Mouse (Mus musculus) forebrain, postnatal 0 days (tissue): ENCODE measurements around the gene Cpne1. TPM values are rescaled to one million over a fixed set of nuclear protein-coding genes. Genes with fewer than 3 reads are reported as not detected.
A peak's percentile ranks its signal among the peaks of the same experiment; 100 is the strongest.
"Not testable (repeated sequence)": the region's sequence is repeated elsewhere in the genome, so short reads cannot be mapped to it uniquely, and the experiment has no call there.

Experiments used
- ATAC-seq: fragments of 200-750 bp; cut with Nextera tagmentation; 2 replicates; pipeline ENCODE4 v1.8.0; 2017; ENCODE audit warnings: mild to moderate bottlenecking, moderate library complexity
- DNase-seq: peaks from one replicate; pipeline ENCODE4 v3.0.0-alpha.2; 2015
- H3K27ac ChIP-seq: fragments of 300-500 bp; sonication (generic); 2 replicates; pipeline ENCODE4 v1.5.1; 2014; ENCODE audit warnings: low read depth, mild to moderate bottlenecking, antibody characterized with exemption, low read length, moderate library complexity, mixed read lengths
- H3K27me3 ChIP-seq: fragments of 300-500 bp; sonication (generic); 2 replicates; pipeline ENCODE4 v1.6.1; 2014; ENCODE audit warnings: mild to moderate bottlenecking, low read length, mixed read lengths; ENCODE audit not compliant: insufficient read depth
- H3K36me3 ChIP-seq: fragments of 300-500 bp; sonication (generic); 2 replicates; pipeline ENCODE4 v1.6.1; 2014; ENCODE audit warnings: mild to moderate bottlenecking, moderate library complexity; ENCODE audit not compliant: insufficient read depth
- H3K4me1 ChIP-seq: fragments of 300-500 bp; sonication (generic); 2 replicates; pipeline ENCODE4 v1.6.1; 2014; ENCODE audit warnings: antibody characterized with exemption; ENCODE audit not compliant: insufficient read depth
- H3K4me2 ChIP-seq: fragments of 300-500 bp; sonication (generic); 2 replicates; pipeline ENCODE4 v1.6.1; 2014; ENCODE audit warnings: low read depth, mild to moderate bottlenecking, moderate library complexity
- H3K4me3 ChIP-seq: fragments of 300-500 bp; sonication (generic); 2 replicates; pipeline ENCODE4 v1.5.1; 2014; ENCODE audit warnings: low read depth, low read length, mixed read lengths
- H3K9ac ChIP-seq: fragments of 300-500 bp; sonication (generic); 2 replicates; pipeline ENCODE4 v1.6.1; 2014; ENCODE audit warnings: mild to moderate bottlenecking
- H3K9me3 ChIP-seq: fragments of 300-500 bp; sonication (generic); 2 replicates; pipeline ENCODE4 v1.6.1; 2016; ENCODE audit warnings: low read length
- CTCF ChIP-seq: sonication (generic); IDR thresholded peaks from 2 replicates; pipeline ENCODE4 v1.5.1; 2016; ENCODE audit warnings: antibody characterized with exemption, control low read depth, low read depth
- WGBS: fragments of 180-500 bp; shearing (Covaris S2); extraction: QIAGEN DNeasy Blood & Tissue Kit; methylation state at CpG from one replicate; pipeline ENCODE4 v1.1.7; 2014; 5-methylcytosine and 5-hydroxymethylcytosine counted together
- polyA plus RNA-seq: library from polyadenylated mRNA; unstranded; fragments of >200 nt; fragmentation: Nextera tagmentation; extraction: Ambion mirVana; gene quantifications from 2 replicates; pipeline ENCODE4 v1.2.1, GENCODE M21; 2015
- total RNA-seq: library from RNA; depleted of rRNA; stranded (reverse); fragments of >200 nt; gene quantifications from 2 replicates; pipeline ENCODE4 v1.2.3, GENCODE M21; 2014

The Cpne1 gene
- total and polyA plus RNA-seq, 2 experiments from 2014 or later: 13.2 to 29.5 TPM

DNA sequence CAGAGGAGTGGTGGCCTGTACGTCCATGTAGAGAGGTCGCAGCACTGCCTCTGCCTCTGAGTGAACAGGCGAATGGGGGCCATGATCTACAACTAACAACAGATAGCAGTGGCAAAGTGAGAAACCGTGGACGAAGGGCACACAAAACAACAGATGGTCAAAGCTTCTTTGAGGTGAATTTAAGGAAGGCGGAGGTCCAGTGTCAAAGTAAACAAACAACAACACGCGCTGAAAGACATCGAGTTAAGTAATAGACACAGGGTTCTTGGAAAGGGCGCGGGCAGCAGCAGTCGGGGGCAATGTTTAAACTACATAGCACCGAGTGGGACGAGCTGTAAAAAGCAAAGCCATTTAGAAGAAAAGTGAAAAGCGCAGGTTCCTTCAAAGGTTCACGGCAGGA, 31.6 kb upstream of the Cpne1 start:
- Histone ChIP-seq H3K36me3 (peaks cover 27% of the 10 kb centered on the region), H3K9ac (peak overlapping the region; percentile 83), H3K4me2 (peak overlapping the region; percentile 83), H3K27me3 (no peaks in the 10 kb centered on the region), H3K4me1 (peaks cover 4% of the 10 kb centered on the region; the same call in 1 of the 2 replicates), H3K9me3 (no peaks in the 10 kb centered on the region), H3K4me3 (peak overlapping the region; percentile 67), H3K27ac (peak overlapping the region; percentile 90)
- DNase-seq (no peak), ATAC-seq (no peak)
- no peak for TF ChIP-seq CTCF
- 2% methylated on average over 16 of the region's 16 CpGs for WGBS

- no peaks in the 10 kb centered on the region for H3K27me3 ChIP-seq
- peak overlapping the region; percentile 67; the same call in 1 of the 2 replicates for H3K4me3 ChIP-seq
- DNase-seq (no peak), ATAC-seq (no peak)
- H3K9ac ChIP-seq: peak overlapping the region; percentile 83
- peak overlapping the region; percentile 83 for H3K4me2 ChIP-seq
- peak; percentile 25; the same call in 1 of the 2 replicates for TF ChIP-seq CTCF
- no peak overlapping the region for H3K27ac ChIP-seq
- H3K9me3 ChIP-seq: no peaks in the 10 kb centered on the region
- WGBS: 72% methylated on average over 2 of the region's 2 CpGs
- peaks cover 24% of the 10 kb centered on the region for H3K36me3 ChIP-seq
- H3K4me1 ChIP-seq: peaks cover 4% of the 10 kb centered on the region; the same call in 1 of the 2 replicates
Observed at GRCm38 (mm10) chr2:156142820-156143219, 31.1 kb upstream of the Cpne1 start.

DNA sequence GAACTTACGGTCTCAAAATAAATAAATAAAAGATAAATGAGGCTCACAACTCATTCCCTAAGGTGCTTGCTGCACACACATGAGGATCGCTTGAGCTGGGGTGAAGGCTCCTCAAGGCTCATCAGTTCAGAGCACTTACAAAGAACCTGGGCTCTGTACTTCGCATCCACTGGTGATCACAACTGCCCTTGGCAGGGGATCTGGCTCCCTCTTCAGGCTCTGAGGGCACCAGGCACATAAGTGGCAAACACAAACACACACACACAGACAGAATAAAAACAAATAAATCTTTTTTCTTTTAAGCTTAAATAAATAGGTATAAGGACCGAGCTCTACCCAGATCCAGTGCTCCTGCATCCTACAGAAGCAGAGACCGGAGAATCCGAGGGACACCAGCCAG, 23.9 kb upstream of the Cpne1 start:
- ATAC-seq: no peak

GRCm38 (mm10) chr2:156134161-156134560, 22.4 kb upstream of the Cpne1 start:
- Histone ChIP-seq H3K36me3 (peaks cover 13% of the 10 kb centered on the region; the same call in 1 of the 2 replicates), H3K4me3 (no peak overlapping the region), H3K27me3 (no peaks in the 10 kb centered on the region), H3K4me2 (no peak overlapping the region), H3K4me1 (no peaks in the 10 kb centered on the region), H3K27ac (no peak overlapping the region), H3K9ac (no peak overlapping the region), H3K9me3 (no peaks in the 10 kb centered on the region)
- 92% methylated on average over 5 of the region's 5 CpGs for WGBS
- DNase-seq (no peak), ATAC-seq (no peak)
- no peak for TF ChIP-seq CTCF

More for the DNA sequence above, 23.9 kb upstream of the Cpne1 start:
- no peaks in the 10 kb centered on the region for H3K4me1 ChIP-seq
- TF ChIP-seq CTCF: peak; percentile 29; the same call in 1 of the 2 replicates
- H3K9ac ChIP-seq: no peak overlapping the region
- H3K27me3 ChIP-seq: no peaks in the 10 kb centered on the region
- 88% methylated on average over 6 of the region's 6 CpGs for WGBS
- no peak overlapping the region for H3K4me3 ChIP-seq
- H3K9me3 ChIP-seq: no peaks in the 10 kb centered on the region
- H3K4me2 ChIP-seq: no peak overlapping the region
- DNase-seq: no peak
- no peak overlapping the region for H3K27ac ChIP-seq
- peaks cover 13% of the 10 kb centered on the region; the same call in 1 of the 2 replicates for H3K36me3 ChIP-seq

DNA sequence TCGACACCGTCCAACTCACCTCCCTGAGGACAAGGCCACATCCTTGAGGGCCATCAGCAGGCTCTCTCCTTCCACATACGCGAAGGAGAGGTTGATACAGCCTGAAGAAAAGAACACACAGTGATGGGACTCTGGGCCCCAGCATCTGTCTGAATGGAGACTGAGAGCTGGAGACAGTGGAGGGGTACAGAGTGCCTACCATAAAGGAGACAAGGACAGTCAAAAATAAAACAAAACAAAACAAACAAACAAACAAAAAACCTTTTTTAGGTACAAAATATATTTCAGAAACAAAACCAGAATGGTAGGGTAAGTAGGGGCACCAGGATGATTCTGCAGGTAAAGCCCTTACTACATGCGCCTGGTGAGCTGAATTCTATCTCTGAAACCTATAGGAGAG, 15.2 kb upstream of the Cpne1 start, which contains the start of gene Gm28036:
TSS of gene Gm28036 (minus strand) at position 101 of the 400 bp plus-strand sequence.
- Histone ChIP-seq H3K9ac (no peak within 1 kb of the TSS), H3K4me3 (no peak within 1 kb of the TSS), H3K27ac (no peak within 1 kb of the TSS), H3K4me1 (no peaks in the 10 kb centered on the region), H3K27me3 (no peaks in the 10 kb centered on the region), H3K4me2 (no peak within 1 kb of the TSS), H3K9me3 (no peaks in the 10 kb centered on the region), H3K36me3 (peaks cover 41% of the 10 kb centered on the region)
- DNase-seq (no peak), ATAC-seq (no peak)
- no peak for TF ChIP-seq CTCF
- 94% methylated on average over 5 of the region's 5 CpGs for WGBS

DNA sequence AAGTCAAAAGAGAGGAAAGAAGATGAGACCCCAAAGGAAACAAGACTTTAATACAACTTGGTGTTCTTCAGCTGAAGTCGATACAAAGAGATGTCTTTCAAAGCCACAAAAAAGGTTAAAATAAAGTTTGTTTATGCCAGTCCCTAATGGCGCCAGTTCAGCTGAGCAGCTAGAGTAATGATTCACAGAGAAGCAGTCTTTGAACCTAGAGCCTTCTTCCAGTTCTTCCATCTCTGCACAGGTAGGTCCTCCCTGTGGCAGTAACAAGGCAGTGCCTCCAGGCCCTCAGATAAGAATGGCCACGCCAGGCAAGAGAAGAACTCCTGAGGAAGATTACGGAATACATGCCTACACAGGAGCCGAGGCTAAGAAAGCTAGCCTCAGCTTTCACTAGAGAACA, 12.0 kb upstream of the Cpne1 start:
- Histone ChIP-seq H3K27ac (no peak overlapping the region), H3K9me3 (no peaks in the 10 kb centered on the region), H3K36me3 (peaks cover 36% of the 10 kb centered on the region), H3K4me2 (no peak overlapping the region), H3K4me1 (no peaks in the 10 kb centered on the region), H3K4me3 (no peak overlapping the region), H3K27me3 (no peaks in the 10 kb centered on the region), H3K9ac (no peak overlapping the region)
- no peak for DNase-seq
- TF ChIP-seq CTCF: no peak
- no peak for ATAC-seq
- WGBS: 93% methylated on average over 5 of the region's 5 CpGs

- Histone ChIP-seq H3K27me3 (no peaks in the 10 kb centered on the region), H3K4me1 (no peaks in the 10 kb centered on the region), H3K4me2 (no peak overlapping the region), H3K9ac (no peak overlapping the region), H3K36me3 (peaks cover 11% of the 10 kb centered on the region; the same call in 1 of the 2 replicates), H3K4me3 (no peak overlapping the region), H3K27ac (no peak overlapping the region), H3K9me3 (no peaks in the 10 kb centered on the region)
- ATAC-seq (no peak), DNase-seq (no peak)
- no peak for TF ChIP-seq CTCF
Observed at GRCm38 (mm10) chr2:156119566-156119965, 7.8 kb upstream of the Cpne1 start.

DNA sequence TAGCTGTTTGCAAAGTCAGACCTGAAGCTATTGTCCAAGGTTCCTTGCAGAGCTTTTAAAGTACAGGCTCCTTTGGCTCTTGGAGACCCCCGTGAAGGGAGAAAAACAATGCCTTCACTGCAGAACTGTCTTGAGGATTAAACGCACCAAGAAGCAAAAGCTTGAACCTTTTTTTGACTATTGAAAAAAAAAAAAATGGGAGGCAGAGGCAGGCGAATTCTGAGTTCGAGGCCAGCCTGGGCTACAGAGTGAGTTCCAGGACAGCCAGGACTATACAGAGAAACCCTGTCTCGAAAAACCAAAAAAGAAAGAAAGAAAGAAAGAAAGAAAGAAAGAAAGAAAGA, 287 bp upstream of the Cpne1 start:
- peak overlapping the region; percentile 99 for H3K9ac ChIP-seq
- not testable (repeated sequence) for DNase-seq, H3K9me3 ChIP-seq, H3K36me3 ChIP-seq, ATAC-seq, H3K4me1 ChIP-seq, H3K27me3 ChIP-seq
- H3K4me2 ChIP-seq: peak overlapping the region; percentile 54
- H3K4me3 ChIP-seq: peak overlapping the region; percentile 99
- H3K27ac ChIP-seq: peak overlapping the region; percentile 93; the same call in 1 of the 2 replicates
- 20% methylated on average over 5 of the region's 5 CpGs for WGBS
